Mouse (Mus musculus) left cerebral cortex, adult 8-10 months (tissue): ENCODE results near the gene Olfr314. TPM values are rescaled to one million over a fixed set of nuclear protein-coding genes. Genes with fewer than 3 reads are reported as not detected.
"Not testable (repeated sequence)": the region's sequence is repeated elsewhere in the genome, so short reads cannot be mapped to it uniquely, and the experiment has no call there.

Experiments
- DNase-seq, 2 experiments: peaks; one replicate each; pipeline ENCODE4 v3.0.0; 2022; ENCODE audit warnings: low spot score in 2 of 2
- total RNA-seq, 4 experiments: library from RNA; stranded (reverse); gene quantifications; 2 replicates each; pipeline ENCODE4 v1.2.4; 2022

Gene Olfr314
- total RNA-seq, 4 experiments from 2014 or later = not detected

DNA sequence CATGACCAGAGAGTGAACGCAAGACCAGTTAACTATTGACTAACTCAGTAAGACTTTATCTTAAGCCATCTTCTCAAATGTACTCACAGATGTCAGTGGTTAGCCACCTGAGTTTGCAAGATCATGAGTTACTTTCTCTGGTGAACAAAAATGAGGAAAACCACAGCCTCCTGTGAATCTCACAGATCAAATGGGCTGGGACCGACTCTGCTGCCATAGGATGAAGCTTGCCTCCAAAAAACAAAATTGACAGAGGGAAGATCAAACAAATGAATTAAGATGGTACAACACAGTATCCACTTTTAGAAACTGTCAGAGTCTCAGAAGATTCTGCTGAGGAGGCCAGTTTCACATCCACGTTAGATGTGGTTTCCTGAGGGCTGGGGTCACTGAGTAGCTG, 47.0 kb downstream of the Olfr314 start:
- no peak for DNase-seq

DNA sequence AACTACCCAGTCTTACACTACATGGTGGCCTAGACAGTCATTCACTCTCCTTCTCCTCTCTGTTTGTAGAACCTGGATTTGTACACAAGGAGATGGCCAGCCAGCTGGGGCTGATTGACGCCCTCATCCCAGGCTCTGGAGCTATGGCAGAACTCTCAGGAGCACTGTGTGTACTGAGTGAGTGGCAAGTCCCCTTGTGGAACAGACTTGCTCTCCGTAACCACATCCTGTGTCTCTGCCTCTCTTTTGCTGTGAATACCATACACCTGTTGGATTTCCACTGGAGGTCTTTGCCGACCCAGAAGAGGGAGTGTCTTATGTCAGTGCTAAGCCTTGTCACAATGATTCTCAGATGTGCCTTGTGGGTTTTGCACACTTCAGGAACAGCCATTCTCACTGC, 49.8 kb downstream of the Olfr314 start:
- DNase-seq = not testable (repeated sequence)

Other genes with a start within 250 kb of the Olfr314 start
- gene Olfr330, start 248.1 kb upstream of the Olfr314 start, total RNA-seq = not detected
- gene Olfr329-ps, start 236.5 kb upstream of the Olfr314 start, total RNA-seq = not detected
- gene Olfr328, start 227.3 kb upstream of the Olfr314 start, total RNA-seq = under 1 TPM in 3 of 4 experiments, not detected in 1; 0.14 to 0.25 (median 0.17) TPM
- gene Olfr224, start 212.4 kb upstream of the Olfr314 start, total RNA-seq = not detected
- not detected for gene Olfr325, start 205.2 kb upstream of the Olfr314 start, total RNA-seq
- not detected for gene Olfr324, start 187.8 kb upstream of the Olfr314 start, total RNA-seq
- not detected for gene 2210407C18Rik, start 166.9 kb upstream of the Olfr314 start, total RNA-seq
- not detected for gene Olfr323, start 152.5 kb upstream of the Olfr314 start, total RNA-seq
- gene Trim58, start 142.5 kb upstream of the Olfr314 start, total RNA-seq = not detected
- not detected for gene Olfr322, start 124.2 kb upstream of the Olfr314 start, total RNA-seq
- gene Olfr320, start 101.9 kb upstream of the Olfr314 start, total RNA-seq = not detected
- gene Olfr319, start 83.8 kb upstream of the Olfr314 start, total RNA-seq = not detected
- under 1 TPM in 3 of 4 experiments, not detected in 1; 0.09 to 0.13 (median 0.11) TPM for gene Olfr318, start 58.9 kb upstream of the Olfr314 start, total RNA-seq
- under 1 TPM in 2 of 4 experiments, not detected in 2; 0.35 to 0.44 TPM for gene Olfr317, start 43.7 kb upstream of the Olfr314 start, total RNA-seq
- gene Olfr316, start 30.2 kb upstream of the Olfr314 start, total RNA-seq = 1 to 10 TPM; 1.3 to 2.0 (median 1.7) TPM
- gene Olfr315, start 9.8 kb upstream of the Olfr314 start, total RNA-seq = not detected
- 1 to 10 TPM; 1.1 to 3.5 (median 1.6) TPM for gene Fam183b, start 19.0 kb downstream of the Olfr314 start, total RNA-seq
- not detected for gene Olfr313, start 32.0 kb downstream of the Olfr314 start, total RNA-seq
- gene Olfr312, start 46.3 kb downstream of the Olfr314 start, total RNA-seq = not detected
- gene Olfr311, start 56.3 kb downstream of the Olfr314 start, total RNA-seq = not detected
- 10 to 100 TPM; 15.6 to 19.3 (median 17.8) TPM for gene Gm12258, start 64.2 kb downstream of the Olfr314 start, total RNA-seq
- gene 2810021J22Rik, start 84.3 kb downstream of the Olfr314 start, total RNA-seq = 10 to 100 TPM in 3 of 4 experiments, 1 to 10 TPM in 1; 7.3 to 14.5 (median 12.3) TPM
- 10 to 100 TPM in 3 of 4 experiments, 1 to 10 TPM in 1; 9.1 to 11.6 (median 10.4) TPM for gene Zfp39, start 121.3 kb downstream of the Olfr314 start, total RNA-seq
- not detected for gene Btnl10, start 135.0 kb downstream of the Olfr314 start, total RNA-seq
- gene Rnf187, start 156.0 kb downstream of the Olfr314 start, total RNA-seq = 100 to 1,000 TPM; 448 to 480 (median 462) TPM
- gene Hist3h2ba, start 166.0 kb downstream of the Olfr314 start, total RNA-seq = 100 to 1,000 TPM in 3 of 4 experiments, 10 to 100 TPM in 1; 96.1 to 129 (median 115) TPM
- 10 to 100 TPM; 54.1 to 63.0 (median 57.1) TPM for gene Hist3h2a, start 171.7 kb downstream of the Olfr314 start, total RNA-seq
- gene Trim17, start 171.7 kb downstream of the Olfr314 start, total RNA-seq = 1 to 10 TPM; 3.7 to 5.0 (median 4.1) TPM
- gene Trim11, start 195.1 kb downstream of the Olfr314 start, total RNA-seq = 10 to 100 TPM; 22.6 to 27.6 (median 26.7) TPM